Mouse (Mus musculus) E14TG2a.4 (cell line): Measurements from ENCODE around the gene Rnf186.

ENCODE experiments used
- CTCF ChIP-seq: conservative IDR thresholded peaks from 2 replicates; pipeline ENCODE4 v1.5.1; 2014; ENCODE audit warnings: low read length
- POU5F1 ChIP-seq: IDR thresholded peaks from 2 replicates; pipeline ENCODE4 v1.6.1; 2014; ENCODE audit warnings: low read length, borderline replicate concordance

- TF ChIP-seq CTCF (no peak), POU5F1 (no peak)
Measured at GRCm38 (mm10) chr4:139013281-139013680, 46.4 kb downstream of the Rnf186 start.
